Comparison of ENCODE assay signal across 18 mouse cellular contexts in genomic region chr8:87740946-87741530, GRCm38 (mm10).
DNase-seq lines count a peak whose midpoint lies in the region; ATAC-seq lines count a peak whose summit lies in the region.
"Had no signal": no experiment of that assay in that cellular context is flagged by ENCODE, and none has a peak within 500 bp of the region (broad histone marks: within the 10 kb centered on the region; RNA-seq: fewer than 3 reads in every experiment).

No protein-coding gene starts in this region.

- ATAC-seq in forebrain, embryonic 16.5 days: peak; percentile 31; the same call in 1 of the 2 replicates
- ATAC-seq in forebrain, embryonic 13.5 days: no peak; the same call in 1 of the 2 replicates
- ATAC-seq in hindbrain, embryonic 14.5 days (ENCODE audit: low FRiP score): no peak
- no peak for ATAC-seq in midbrain, embryonic 13.5 days
- no peak for ATAC-seq in midbrain, embryonic 11.5 days (ENCODE audit: low FRiP score)
- no peak for ATAC-seq in neural tube, embryonic 14.5 days (ENCODE audit: low read depth)
- ATAC-seq: intestine, embryonic 16.5 days had no signal

- peaks cover 40% of the 10 kb centered on the region for H3K4me1 ChIP-seq in forebrain, embryonic 16.5 days (replicated peaks; ENCODE audit: control insufficient read depth, insufficient read depth, low read length)
- H3K4me1 ChIP-seq in forebrain, embryonic 13.5 days: peaks cover 82% of the 10 kb centered on the region
- H3K4me1 ChIP-seq in hindbrain, embryonic 14.5 days (replicated peaks; ENCODE audit: control insufficient read depth, insufficient read depth, low read length): peaks cover 61% of the 10 kb centered on the region
- peaks cover 73% of the 10 kb centered on the region for H3K4me1 ChIP-seq in hindbrain, embryonic 10.5 days (replicated peaks)
- H3K4me1 ChIP-seq in midbrain, embryonic 13.5 days (replicated peaks): peaks cover 96% of the 10 kb centered on the region
- peaks cover 17% of the 10 kb centered on the region for H3K4me1 ChIP-seq in midbrain, embryonic 11.5 days (ENCODE audit: control insufficient read depth, insufficient read depth, low read length)
- peaks cover 38% of the 10 kb centered on the region for H3K4me1 ChIP-seq in neural tube, embryonic 14.5 days (ENCODE audit: control insufficient read depth, insufficient read depth, low read length)

- H3K9ac ChIP-seq in forebrain, embryonic 16.5 days (replicated peaks; ENCODE audit: low read depth, low read length): no peak overlapping the region
- H3K9ac ChIP-seq in forebrain, embryonic 13.5 days: no peak overlapping the region
- no peak overlapping the region for H3K9ac ChIP-seq in hindbrain, embryonic 14.5 days
- H3K9ac ChIP-seq in midbrain, embryonic 13.5 days (replicated peaks): no peak overlapping the region
- no peak overlapping the region for H3K9ac ChIP-seq in midbrain, embryonic 11.5 days (ENCODE audit: low read length)
- no peak overlapping the region for H3K9ac ChIP-seq in neural tube, embryonic 14.5 days (replicated peaks; ENCODE audit: low read depth, low read length)
- H3K9ac ChIP-seq: embryonic facial prominence, embryonic 12.5 days; forebrain, embryonic 12.5 days; heart, embryonic 13.5 days had no signal

- no peak for DNase-seq in hindbrain, embryonic 14.5 days (ENCODE audit: low spot score)
- DNase-seq in hindbrain, embryonic 10.5 days (ENCODE audit: low spot score): no peak
- DNase-seq in midbrain, embryonic 11.5 days (ENCODE audit: low spot score, missing footprints): no peak
- DNase-seq in neural tube, embryonic 10.5 days (ENCODE audit: extremely low spot score, low spot score): no peak
- DNase-seq: adrenal gland, postnatal 10 days; cerebellum, adult 11-12 months; cerebellum, adult 9-10 months; cerebellum, postnatal 25 days; gastrocnemius, postnatal 10 days; heart, postnatal 36 days had no signal

- no peak overlapping the region for H3K27ac ChIP-seq in forebrain, embryonic 16.5 days (ENCODE audit: low read length)
- no peak overlapping the region for H3K27ac ChIP-seq in forebrain, embryonic 13.5 days
- H3K27ac ChIP-seq in hindbrain, embryonic 14.5 days: peak overlapping the region; percentile 82
- H3K27ac ChIP-seq in hindbrain, embryonic 10.5 days: no peak overlapping the region
- peak overlapping the region; percentile 69 for H3K27ac ChIP-seq in midbrain, embryonic 13.5 days
- H3K27ac ChIP-seq in midbrain, embryonic 11.5 days (ENCODE audit: low read depth, low read length): no peak overlapping the region
- H3K27ac ChIP-seq in neural tube, embryonic 14.5 days (ENCODE audit: low read depth, low read length): peak overlapping the region; percentile 40; the same call in 1 of the 2 replicates
- H3K27ac ChIP-seq: embryonic facial prominence, embryonic 12.5 days; heart, embryonic 13.5 days had no signal

- H3K4me2 ChIP-seq in forebrain, embryonic 16.5 days (ENCODE audit: low read length): no peak overlapping the region
- no peak overlapping the region for H3K4me2 ChIP-seq in forebrain, embryonic 13.5 days
- H3K4me2 ChIP-seq in hindbrain, embryonic 14.5 days (replicated peaks): no peak overlapping the region
- H3K4me2 ChIP-seq in midbrain, embryonic 13.5 days (replicated peaks): no peak overlapping the region
- H3K4me2 ChIP-seq in midbrain, embryonic 11.5 days: no peak overlapping the region
- no peak overlapping the region for H3K4me2 ChIP-seq in neural tube, embryonic 14.5 days (ENCODE audit: low read depth, low read length)
- H3K4me2 ChIP-seq: embryonic facial prominence, embryonic 12.5 days; forebrain, embryonic 12.5 days; heart, embryonic 13.5 days had no signal

- no peak overlapping the region for H3K4me3 ChIP-seq in forebrain, embryonic 16.5 days (replicated peaks; ENCODE audit: low read length)
- H3K4me3 ChIP-seq in forebrain, embryonic 13.5 days: no peak overlapping the region
- no peak overlapping the region for H3K4me3 ChIP-seq in hindbrain, embryonic 14.5 days (replicated peaks; ENCODE audit: low read length)
- H3K4me3 ChIP-seq in hindbrain, embryonic 10.5 days: no peak overlapping the region
- H3K4me3 ChIP-seq in midbrain, embryonic 13.5 days (replicated peaks): no peak overlapping the region
- H3K4me3 ChIP-seq in midbrain, embryonic 11.5 days (ENCODE audit: low read depth, low read length): no peak overlapping the region
- no peak overlapping the region for H3K4me3 ChIP-seq in neural tube, embryonic 14.5 days (ENCODE audit: low read depth, low read length)
- H3K4me3 ChIP-seq: embryonic facial prominence, embryonic 12.5 days; forebrain, embryonic 12.5 days; heart, embryonic 13.5 days had no signal

- no peaks in the 10 kb centered on the region for H3K36me3 ChIP-seq in forebrain, embryonic 16.5 days (ENCODE audit: control insufficient read depth, insufficient read depth)
- H3K36me3 ChIP-seq in forebrain, embryonic 13.5 days (ENCODE audit: poor library complexity, severe bottlenecking): no peaks in the 10 kb centered on the region
- H3K36me3 ChIP-seq in hindbrain, embryonic 14.5 days (replicated peaks; ENCODE audit: control insufficient read depth, insufficient read depth): no peaks in the 10 kb centered on the region
- H3K36me3 ChIP-seq in hindbrain, embryonic 10.5 days: peaks cover 18% of the 10 kb centered on the region
- H3K36me3 ChIP-seq in midbrain, embryonic 13.5 days: no peaks in the 10 kb centered on the region
- no peaks in the 10 kb centered on the region for H3K36me3 ChIP-seq in midbrain, embryonic 11.5 days (ENCODE audit: control insufficient read depth, insufficient read depth, low read length)
- H3K36me3 ChIP-seq in neural tube, embryonic 14.5 days (ENCODE audit: control insufficient read depth, insufficient read depth, low read length): no peaks in the 10 kb centered on the region
- H3K36me3 ChIP-seq: embryonic facial prominence, embryonic 12.5 days; forebrain, embryonic 12.5 days; heart, embryonic 13.5 days had no signal

- no peaks in the 10 kb centered on the region for H3K27me3 ChIP-seq in forebrain, embryonic 16.5 days (replicated peaks; ENCODE audit: control insufficient read depth, insufficient read depth, low read length)
- peaks cover 9% of the 10 kb centered on the region; the same call in 1 of the 2 replicates for H3K27me3 ChIP-seq in forebrain, embryonic 13.5 days
- no peaks in the 10 kb centered on the region for H3K27me3 ChIP-seq in hindbrain, embryonic 14.5 days (ENCODE audit: control insufficient read depth, insufficient read depth, low read length)
- H3K27me3 ChIP-seq in hindbrain, embryonic 10.5 days (ENCODE audit: insufficient read depth, poor library complexity, severe bottlenecking): no peaks in the 10 kb centered on the region
- no peaks in the 10 kb centered on the region for H3K27me3 ChIP-seq in midbrain, embryonic 13.5 days
- H3K27me3 ChIP-seq in midbrain, embryonic 11.5 days (ENCODE audit: control insufficient read depth, insufficient read depth, low read length): no peaks in the 10 kb centered on the region
- H3K27me3 ChIP-seq in neural tube, embryonic 14.5 days (ENCODE audit: control insufficient read depth, insufficient read depth, low read length): no peaks in the 10 kb centered on the region
- H3K27me3 ChIP-seq: embryonic facial prominence, embryonic 12.5 days; heart, embryonic 13.5 days had no signal

- H3K9me3 ChIP-seq in forebrain, embryonic 16.5 days (ENCODE audit: control insufficient read depth, low read length): no peaks in the 10 kb centered on the region
- H3K9me3 ChIP-seq in forebrain, embryonic 13.5 days (replicated peaks): no peaks in the 10 kb centered on the region
- no peaks in the 10 kb centered on the region for H3K9me3 ChIP-seq in hindbrain, embryonic 14.5 days (ENCODE audit: control insufficient read depth, low read length)
- no peaks in the 10 kb centered on the region for H3K9me3 ChIP-seq in hindbrain, embryonic 10.5 days
- H3K9me3 ChIP-seq in midbrain, embryonic 13.5 days: no peaks in the 10 kb centered on the region
- no peaks in the 10 kb centered on the region for H3K9me3 ChIP-seq in midbrain, embryonic 11.5 days (ENCODE audit: control insufficient read depth, low read length)
- H3K9me3 ChIP-seq in neural tube, embryonic 14.5 days (ENCODE audit: control insufficient read depth, low read length): no peaks in the 10 kb centered on the region
- H3K9me3 ChIP-seq: embryonic facial prominence, embryonic 12.5 days; forebrain, embryonic 12.5 days; heart, embryonic 13.5 days had no signal

- 32% methylated on average over 11 of the region's 11 CpGs for WGBS in forebrain, embryonic 16.5 days
- 42% methylated on average over 11 of the region's 11 CpGs for WGBS in forebrain, embryonic 13.5 days
- 75% methylated on average over 11 of the region's 11 CpGs for WGBS in hindbrain, embryonic 14.5 days
- 93% methylated on average over 11 of the region's 11 CpGs for WGBS in hindbrain, embryonic 10.5 days
- 90% methylated on average over 11 of the region's 11 CpGs for WGBS in midbrain, embryonic 13.5 days
- WGBS in midbrain, embryonic 11.5 days: 93% methylated on average over 11 of the region's 11 CpGs
- 57% methylated on average over 11 of the region's 11 CpGs for WGBS in neural tube, embryonic 14.5 days

Comparison
In these comparisons a context has a peak if more than half of its experiments do, and no peak if none do; other contexts are left out.
1. H3K27ac ChIP-seq: peak in hindbrain, embryonic 14.5 days (single experiment), midbrain, embryonic 13.5 days (single experiment) and neural tube, embryonic 14.5 days (single experiment); none in forebrain, embryonic 16.5 days (single experiment), forebrain, embryonic 13.5 days (single experiment), hindbrain, embryonic 10.5 days (single experiment) and midbrain, embryonic 11.5 days (single experiment).